Mouse (Mus musculus): ENCODE data around the gene Gm28490. TPM values are rescaled to one million over a fixed set of nuclear protein-coding genes. Genes with fewer than 3 reads are reported as not detected.
"Not testable (repeated sequence)": the region's sequence is repeated elsewhere in the genome, so short reads cannot be mapped to it uniquely, and the experiment has no call there.

The Gm28490 gene
- polyA plus RNA-seq (2012; rRNA removed) (not detected in 2 replicates), polyA plus RNA-seq (2014; fragmentation: Nextera tagmentation; extraction: Ambion mirVana) (not detected in 2 replicates)

- not testable (repeated sequence) for H3K4me3 ChIP-seq (replicated peaks; ENCODE audit: low read length); ATAC-seq (ENCODE audit: low FRiP score, low read depth); H3K27me3 ChIP-seq (ENCODE audit: control insufficient read depth, insufficient read depth, low read length); H3K4me2 ChIP-seq (replicated peaks; ENCODE audit: low read depth, low read length, severe bottlenecking); H3K27ac ChIP-seq (replicated peaks; ENCODE audit: low read depth, low read length); H3K9ac ChIP-seq (ENCODE audit: low read depth, low read length, severe bottlenecking); DNase-seq (ENCODE audit: low spot score); H3K36me3 ChIP-seq (ENCODE audit: control insufficient read depth, insufficient read depth, low read length); H3K9me3 ChIP-seq (ENCODE audit: control insufficient read depth, low read length); H3K4me1 ChIP-seq (ENCODE audit: control insufficient read depth, insufficient read depth, low read length)
- no CpG with 5 or more reads among the region's 8 CpGs for WGBS
Observed at GRCm38 (mm10) chrY:31634656-31635055, at the start of gene Gm28490. TSS of gene Gm28490 (minus strand) at chrY:31634756.

Measured in limb, embryonic 14.5 days (tissue).